In the genomic region with DNA sequence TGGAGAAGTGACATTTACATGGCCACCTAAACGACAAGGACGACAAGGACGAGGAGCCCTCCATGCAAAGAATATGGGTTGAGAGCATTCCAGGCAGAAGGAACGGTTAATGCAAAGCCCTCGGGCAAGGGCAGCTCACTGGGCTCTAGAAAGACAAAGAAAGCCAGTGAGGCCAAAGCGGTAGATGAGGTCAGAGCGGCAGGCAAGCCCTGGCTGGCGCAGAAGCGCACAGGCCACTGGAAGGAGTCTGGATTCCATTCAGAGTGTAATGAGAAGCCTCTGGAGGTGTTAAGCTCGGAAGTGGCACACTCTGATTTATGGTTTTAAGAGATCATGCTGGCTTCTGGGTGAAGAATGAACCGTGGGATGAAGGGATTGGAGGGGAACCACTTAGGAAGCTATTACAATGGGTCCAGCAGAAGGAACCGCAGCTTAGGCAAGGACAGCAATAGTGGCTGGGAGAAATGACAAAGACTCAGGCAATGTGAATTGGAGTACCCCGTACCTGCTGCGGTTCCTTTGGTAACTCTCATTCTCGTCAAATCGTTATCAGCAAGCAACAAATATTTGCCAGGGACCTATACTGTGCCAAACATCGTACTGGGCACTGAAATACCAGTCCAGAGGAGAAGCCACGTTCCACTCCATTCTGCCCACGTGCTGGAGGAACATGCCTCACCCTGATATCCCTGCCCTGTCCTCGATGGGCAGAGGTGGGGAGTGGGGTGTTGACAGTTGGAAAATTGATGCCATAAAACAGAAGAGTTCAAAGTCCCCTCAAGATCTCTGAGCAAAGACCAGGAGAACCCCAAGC, we compare ENCODE assay signal across 9 mouse cellular contexts. TPM values are rescaled to one million over a fixed set of nuclear protein-coding genes. Genes with fewer than 3 reads are reported as not detected.
DNase-seq lines count a peak whose midpoint lies in the region; ATAC-seq and TF ChIP-seq lines count a peak whose summit lies in the region.
"Had no signal": no experiment of that assay in that cellular context is flagged by ENCODE, and none has a peak within 500 bp of the region (broad histone marks: within the 10 kb centered on the region; RNA-seq: fewer than 3 reads in every experiment).

No protein-coding gene starts in this region.

- no peak for DNase-seq in heart, postnatal 25 days (ENCODE audit: low spot score)
- no peak for DNase-seq in spleen, postnatal 10 days (ENCODE audit: low spot score in 2 of 2)
- no peak for DNase-seq in spleen, postnatal 14 days (ENCODE audit: low spot score in 2 of 2)
- no peak for DNase-seq in cerebellum, adult 11 months

- no peak overlapping the region for H3K4me3 ChIP-seq in heart, embryonic 11.5 days (ENCODE audit: low read depth, low read length)
- H3K4me3 ChIP-seq in embryonic facial prominence, embryonic 13.5 days: no peak overlapping the region; the same call in 1 of the 2 replicates
- peak overlapping the region; percentile 7; the same call in 1 of the 2 replicates for H3K4me3 ChIP-seq in intestine, postnatal 0 days (ENCODE audit: low read depth, low read length)
- H3K4me3 ChIP-seq in liver, embryonic 15.5 days (replicated peaks): no peak overlapping the region
- H3K4me3 ChIP-seq: neural tube, embryonic 13.5 days had no signal

- peaks cover 27% of the 10 kb centered on the region for H3K4me1 ChIP-seq in heart, embryonic 11.5 days (ENCODE audit: control insufficient read depth, insufficient read depth, low read length)
- H3K4me1 ChIP-seq in embryonic facial prominence, embryonic 13.5 days: peaks cover 18% of the 10 kb centered on the region
- no peaks in the 10 kb centered on the region for H3K4me1 ChIP-seq in intestine, postnatal 0 days (replicated peaks; ENCODE audit: control insufficient read depth, insufficient read depth, low read length)
- peaks cover 9% of the 10 kb centered on the region for H3K4me1 ChIP-seq in liver, embryonic 15.5 days (replicated peaks)

- peak overlapping the region; percentile 28; the same call in 1 of the 2 replicates for H3K9ac ChIP-seq in heart, embryonic 11.5 days (ENCODE audit: low read depth, low read length)
- 0 out of 2 replicates have a peak overlapping the region, but pooled peaks have one; percentile 46 for H3K9ac ChIP-seq in embryonic facial prominence, embryonic 13.5 days
- 0 out of 2 replicates have a peak overlapping the region, but pooled peaks have one; percentile 22 for H3K9ac ChIP-seq in intestine, postnatal 0 days (ENCODE audit: low read depth, low read length)
- no peak overlapping the region for H3K9ac ChIP-seq in liver, embryonic 15.5 days

- TF ChIP-seq CTCF in intestine, postnatal 0 days (IDR thresholded peaks at IDR 0.05; ENCODE audit: low read depth): no peak

- H3K9me3 ChIP-seq in heart, embryonic 11.5 days (replicated peaks; ENCODE audit: control insufficient read depth, low read length): no peaks in the 10 kb centered on the region
- no peaks in the 10 kb centered on the region for H3K9me3 ChIP-seq in embryonic facial prominence, embryonic 13.5 days
- no peaks in the 10 kb centered on the region for H3K9me3 ChIP-seq in intestine, postnatal 0 days (ENCODE audit: control insufficient read depth)
- H3K9me3 ChIP-seq in liver, embryonic 15.5 days (replicated peaks): no peaks in the 10 kb centered on the region
- H3K9me3 ChIP-seq: neural tube, embryonic 13.5 days had no signal

- H3K27me3 ChIP-seq in heart, embryonic 11.5 days (ENCODE audit: control insufficient read depth, insufficient read depth, low read length): no peaks in the 10 kb centered on the region
- H3K27me3 ChIP-seq in embryonic facial prominence, embryonic 13.5 days: peaks cover 7% of the 10 kb centered on the region; the same call in 1 of the 2 replicates
- H3K27me3 ChIP-seq in intestine, postnatal 0 days (replicated peaks; ENCODE audit: control insufficient read depth, insufficient read depth, low read length): no peaks in the 10 kb centered on the region
- H3K27me3 ChIP-seq in liver, embryonic 15.5 days: peaks cover 43% of the 10 kb centered on the region

- 0 out of 2 replicates have a peak, but pooled peaks have one; percentile 44 for ATAC-seq in heart, embryonic 11.5 days (replicated peaks; ENCODE audit: insufficient number of reproducible peaks, low FRiP score, low TSS enrichment)
- ATAC-seq in embryonic facial prominence, embryonic 13.5 days (ENCODE audit: insufficient number of reproducible peaks, insufficient read depth, low FRiP score, low TSS enrichment, low read depth): no peak
- ATAC-seq in intestine, postnatal 0 days: peak; percentile 91
- peak; percentile 8; the same call in 1 of the 2 replicates for ATAC-seq in liver, embryonic 15.5 days (ENCODE audit: insufficient read depth)

- peak overlapping the region; percentile 54 for H3K4me2 ChIP-seq in heart, embryonic 11.5 days
- peak overlapping the region; percentile 46 for H3K4me2 ChIP-seq in embryonic facial prominence, embryonic 13.5 days
- H3K4me2 ChIP-seq in intestine, postnatal 0 days (replicated peaks; ENCODE audit: low read depth): peak overlapping the region; percentile 35
- peak overlapping the region; percentile 46 for H3K4me2 ChIP-seq in liver, embryonic 15.5 days
- H3K4me2 ChIP-seq: neural tube, embryonic 13.5 days had no signal

- intact Hi-C loops in heart, postnatal 25 days (cut with DNase I): loop anchor here (1.0 kb wide), 1 partner anchor 36 kb away; no protein-coding TSS in a partner anchor

- no peaks in the 10 kb centered on the region for H3K36me3 ChIP-seq in heart, embryonic 11.5 days (ENCODE audit: control insufficient read depth, insufficient read depth, low read length)
- no peaks in the 10 kb centered on the region for H3K36me3 ChIP-seq in embryonic facial prominence, embryonic 13.5 days
- no peaks in the 10 kb centered on the region for H3K36me3 ChIP-seq in intestine, postnatal 0 days (ENCODE audit: control insufficient read depth, insufficient read depth)
- H3K36me3 ChIP-seq in liver, embryonic 15.5 days (replicated peaks): no peaks in the 10 kb centered on the region
- H3K36me3 ChIP-seq: neural tube, embryonic 13.5 days had no signal

- 37% methylated on average over 20 of the region's 20 CpGs for WGBS in heart, embryonic 11.5 days (ENCODE audit: insufficient replicate concordance)
- 33% methylated on average over 20 of the region's 20 CpGs for WGBS in embryonic facial prominence, embryonic 13.5 days
- 28% methylated on average over 20 of the region's 20 CpGs for WGBS in intestine, postnatal 0 days
- 44% methylated on average over 20 of the region's 20 CpGs for WGBS in liver, embryonic 15.5 days (ENCODE audit: insufficient replicate concordance)

- peak overlapping the region; percentile 2 for H3K27ac ChIP-seq in heart, embryonic 11.5 days (ENCODE audit: low read depth, low read length)
- no peak overlapping the region for H3K27ac ChIP-seq in embryonic facial prominence, embryonic 13.5 days
- H3K27ac ChIP-seq in intestine, postnatal 0 days (ENCODE audit: low read depth, low read length): peak overlapping the region; percentile 78
- no peak overlapping the region for H3K27ac ChIP-seq in liver, embryonic 15.5 days (replicated peaks)
- H3K27ac ChIP-seq: neural tube, embryonic 13.5 days had no signal

RNA-seq across cellular contexts. Expression of gene Adcy6, which starts 6.7 kb away (rescaled TPM):
- 24.5 and 34.8 TPM in 2 replicates for polyA plus RNA-seq in heart, embryonic 11.5 days (2014; fragmentation: Nextera tagmentation; extraction: Ambion mirVana)
- total RNA-seq in heart, postnatal 25 days (2021): 100 to 1,000 TPM; 188 to 238 TPM
- polyA plus RNA-seq in embryonic facial prominence, embryonic 13.5 days (2015; fragmentation: Nextera tagmentation; extraction: Ambion mirVana): 11.7 and 19.5 TPM in 2 replicates
- polyA plus RNA-seq in intestine, postnatal 0 days (2015; fragmentation: Nextera tagmentation; extraction: Ambion mirVana): 10.6 and 11.1 TPM in 2 replicates
- polyA plus RNA-seq in liver, embryonic 15.5 days (2015; fragmentation: Nextera tagmentation; extraction: Ambion mirVana): 6.6 and 6.9 TPM in 2 replicates

RNA-seq across cellular contexts. Expression of gene Cacnb3, which starts 14.1 kb away (rescaled TPM):
- 9.8 and 9.9 TPM in 2 replicates for polyA plus RNA-seq in heart, embryonic 11.5 days (2014; fragmentation: Nextera tagmentation; extraction: Ambion mirVana)
- total RNA-seq in heart, postnatal 25 days (2021): 1 to 10 TPM; 4.1 TPM
- 55.6 and 55.7 TPM in 2 replicates for polyA plus RNA-seq in embryonic facial prominence, embryonic 13.5 days (2015; fragmentation: Nextera tagmentation; extraction: Ambion mirVana)
- polyA plus RNA-seq in intestine, postnatal 0 days (2015; fragmentation: Nextera tagmentation; extraction: Ambion mirVana): 9.3 and 10.3 TPM in 2 replicates
- polyA plus RNA-seq in liver, embryonic 15.5 days (2015; fragmentation: Nextera tagmentation; extraction: Ambion mirVana): 0.52 and 0.96 TPM in 2 replicates

RNA-seq across cellular contexts. Expression of gene 4930415O20Rik, which starts 45.8 kb away (rescaled TPM):
- polyA plus RNA-seq in heart, embryonic 11.5 days (2014; fragmentation: Nextera tagmentation; extraction: Ambion mirVana): 0.73 and 1.0 TPM in 2 replicates
- total RNA-seq in heart, postnatal 25 days (2021): 1 to 10 TPM in 1 of 2 experiments, under 1 TPM in 1; 0.68 to 1.0 TPM
- not detected in 2 replicates for polyA plus RNA-seq in embryonic facial prominence, embryonic 13.5 days (2015; fragmentation: Nextera tagmentation; extraction: Ambion mirVana)
- not detected in 2 replicates for polyA plus RNA-seq in intestine, postnatal 0 days (2015; fragmentation: Nextera tagmentation; extraction: Ambion mirVana)
- polyA plus RNA-seq in liver, embryonic 15.5 days (2015; fragmentation: Nextera tagmentation; extraction: Ambion mirVana): not detected in 2 replicates
- polyA plus RNA-seq: neural tube, embryonic 13.5 days had no signal

RNA-seq across cellular contexts. Expression of gene Ccnt1, which starts 45.8 kb away (rescaled TPM):
- 38.1 and 42.3 TPM in 2 replicates for polyA plus RNA-seq in heart, embryonic 11.5 days (2014; fragmentation: Nextera tagmentation; extraction: Ambion mirVana)
- total RNA-seq in heart, postnatal 25 days (2021): 10 to 100 TPM; 31.0 to 31.9 TPM
- 63.1 and 66.2 TPM in 2 replicates for polyA plus RNA-seq in embryonic facial prominence, embryonic 13.5 days (2015; fragmentation: Nextera tagmentation; extraction: Ambion mirVana)
- polyA plus RNA-seq in intestine, postnatal 0 days (2015; fragmentation: Nextera tagmentation; extraction: Ambion mirVana): 21.1 and 25.0 TPM in 2 replicates
- 25.1 and 28.2 TPM in 2 replicates for polyA plus RNA-seq in liver, embryonic 15.5 days (2015; fragmentation: Nextera tagmentation; extraction: Ambion mirVana)

RNA-seq across cellular contexts. Expression of gene Ddx23, which starts 46.1 kb away (rescaled TPM):
- 11.2 and 19.6 TPM in 2 replicates for polyA plus RNA-seq in heart, embryonic 11.5 days (2014; fragmentation: Nextera tagmentation; extraction: Ambion mirVana)
- 10 to 100 TPM; 43.5 to 52.8 TPM for total RNA-seq in heart, postnatal 25 days (2021)
- polyA plus RNA-seq in embryonic facial prominence, embryonic 13.5 days (2015; fragmentation: Nextera tagmentation; extraction: Ambion mirVana): 34.5 and 35.4 TPM in 2 replicates
- 9.0 and 11.7 TPM in 2 replicates for polyA plus RNA-seq in intestine, postnatal 0 days (2015; fragmentation: Nextera tagmentation; extraction: Ambion mirVana)
- 9.5 and 10.2 TPM in 2 replicates for polyA plus RNA-seq in liver, embryonic 15.5 days (2015; fragmentation: Nextera tagmentation; extraction: Ambion mirVana)

Comparison
In these comparisons a context has a peak if more than half of its experiments do, and no peak if none do; other contexts are left out.
1. H3K27ac ChIP-seq: peak in heart, embryonic 11.5 days (single experiment) and intestine, postnatal 0 days (single experiment); none in embryonic facial prominence, embryonic 13.5 days (single experiment) and liver, embryonic 15.5 days (single experiment).
2. Peak in every context shown above with its lines, with median percentiles within 50 percentile points of each other: H3K4me2 ChIP-seq.